Mouse (Mus musculus) splenic B cell, adult 2 months (primary cell): ENCODE measurements around the gene Hsf4.

Source experiments
- DNase-seq: peaks from one replicate; pipeline ENCODE4 v3.0.0-alpha.2; 2011; ENCODE audit warnings: low read depth, low spot score
- H3K27me3 ChIP-seq: 2 replicates; pipeline ENCODE4 v1.6.1; 2012; ENCODE audit warnings: mild to moderate bottlenecking, low read length, moderate library complexity, mixed read lengths; ENCODE audit not compliant: control insufficient read depth, poor library complexity, insufficient read depth, severe bottlenecking
- H3K36me3 ChIP-seq: 2 replicates; pipeline ENCODE4 v1.6.1; 2012; ENCODE audit warnings: mild to moderate bottlenecking, low read length, moderate library complexity, mixed read lengths; ENCODE audit not compliant: control insufficient read depth, poor library complexity, insufficient read depth, severe bottlenecking

Hsf4 gene

DNA sequence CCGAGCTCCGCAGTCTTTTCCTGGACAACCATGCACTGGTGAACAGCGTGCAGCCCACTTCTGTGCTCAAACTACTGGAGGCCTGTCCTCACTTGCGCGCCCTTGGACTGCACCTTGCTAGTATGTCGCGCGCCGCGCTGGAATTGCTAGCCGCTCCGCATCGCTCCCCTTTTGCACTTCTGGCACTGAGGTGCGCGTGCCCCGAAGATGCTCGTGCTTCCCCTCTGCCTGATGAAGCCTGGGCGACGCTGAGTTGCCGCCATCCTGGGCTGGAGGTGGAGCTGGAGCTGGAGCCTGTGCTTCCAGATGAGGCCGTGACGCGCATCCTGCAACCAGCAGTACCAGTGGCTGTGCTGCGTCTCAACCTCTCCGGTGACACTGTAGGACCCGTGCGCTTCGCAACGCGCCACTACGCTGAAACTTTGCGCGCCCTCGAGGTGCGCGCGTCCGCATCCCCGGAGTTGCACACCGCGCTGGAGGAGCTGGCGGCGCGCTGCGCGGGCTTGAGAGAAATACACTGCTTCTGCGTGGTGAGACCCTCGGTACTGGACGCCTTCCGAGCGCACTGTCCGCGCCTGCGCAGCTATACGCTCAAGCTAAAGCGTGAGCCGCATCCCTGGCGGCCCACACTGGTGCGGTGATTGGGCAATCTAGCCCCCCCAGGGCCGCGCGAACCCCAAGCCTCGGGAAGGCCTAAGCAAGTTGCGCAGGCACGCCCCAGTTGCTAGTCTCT is 1.1 kb upstream of the Hsf4 start:
- DNase-seq = no peak
- H3K36me3 ChIP-seq = no peaks in the 10 kb centered on the region

DNA sequence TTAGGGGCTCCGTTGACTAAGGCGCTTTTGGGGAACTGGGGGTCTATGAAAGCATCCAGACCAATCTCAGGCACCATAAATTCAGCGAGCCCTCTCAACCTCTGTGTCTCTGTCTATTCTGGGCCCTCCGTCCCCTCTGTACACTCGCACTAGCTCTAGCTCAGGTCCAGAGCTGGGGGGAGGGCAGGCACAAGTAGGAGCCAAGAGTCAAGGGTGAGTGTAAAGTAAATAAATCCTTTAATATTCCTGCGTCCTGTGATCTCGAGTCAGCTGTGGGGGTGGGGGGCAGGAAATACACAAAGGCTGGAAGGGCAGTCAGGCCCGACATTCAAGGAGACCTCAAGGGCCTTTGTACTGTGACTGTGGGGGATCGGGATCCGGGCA is 534 bp upstream of the Hsf4 start:
- H3K36me3 ChIP-seq = no peaks in the 10 kb centered on the region
- no peak for DNase-seq

More for the DNA sequence above, 1.1 kb upstream of the Hsf4 start:
- no peaks in the 10 kb centered on the region for H3K27me3 ChIP-seq

DNA sequence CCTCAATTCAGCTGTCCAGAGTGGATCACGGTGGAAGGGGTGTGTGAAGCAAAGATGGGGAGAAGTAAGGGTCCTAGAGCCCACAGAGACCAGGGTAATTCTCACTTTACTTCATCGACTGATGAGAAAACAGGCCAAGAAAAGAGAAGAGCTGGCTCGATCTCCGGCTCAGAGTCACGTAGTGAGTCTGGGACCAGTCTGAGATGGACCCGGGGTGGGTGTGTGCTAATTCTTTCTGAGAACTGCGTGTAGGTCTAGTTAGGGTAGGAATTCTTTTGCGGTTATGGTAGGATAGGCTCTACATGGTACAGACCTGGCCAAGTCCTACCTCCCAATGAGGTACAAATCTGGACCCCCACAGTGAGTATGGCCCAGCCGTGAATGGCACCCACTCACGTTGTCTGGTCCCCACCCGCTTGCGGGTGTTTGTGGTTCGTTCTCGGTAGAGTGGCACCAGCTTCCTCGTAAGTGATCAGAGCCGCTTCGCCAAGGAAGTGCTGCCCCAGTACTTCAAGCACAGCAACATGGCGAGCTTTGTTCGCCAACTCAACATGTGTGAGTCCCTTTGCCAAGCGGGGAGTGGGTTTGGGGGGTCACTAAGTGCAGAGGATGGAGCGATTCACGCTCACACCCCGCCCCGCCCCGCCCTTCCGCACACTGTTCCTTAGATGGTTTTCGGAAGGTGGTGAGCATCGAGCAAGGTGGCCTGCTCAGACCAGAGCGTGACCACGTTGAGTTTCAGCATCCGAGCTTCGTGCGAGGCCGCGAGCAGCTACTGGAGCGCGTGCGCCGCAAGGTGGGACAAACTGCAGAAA is 707 bp downstream of the Hsf4 start:
- peak; percentile 41 for DNase-seq
- no peaks in the 10 kb centered on the region for H3K27me3 ChIP-seq
- no peaks in the 10 kb centered on the region for H3K36me3 ChIP-seq

More for the DNA sequence above, 534 bp upstream of the Hsf4 start:
- no peaks in the 10 kb centered on the region for H3K27me3 ChIP-seq

GRCm38 (mm10) chr8:105270916-105271186 is 1.2 kb downstream of the Hsf4 start:
- H3K36me3 ChIP-seq = no peaks in the 10 kb centered on the region
- H3K27me3 ChIP-seq = no peaks in the 10 kb centered on the region
- DNase-seq = no peak

DNA sequence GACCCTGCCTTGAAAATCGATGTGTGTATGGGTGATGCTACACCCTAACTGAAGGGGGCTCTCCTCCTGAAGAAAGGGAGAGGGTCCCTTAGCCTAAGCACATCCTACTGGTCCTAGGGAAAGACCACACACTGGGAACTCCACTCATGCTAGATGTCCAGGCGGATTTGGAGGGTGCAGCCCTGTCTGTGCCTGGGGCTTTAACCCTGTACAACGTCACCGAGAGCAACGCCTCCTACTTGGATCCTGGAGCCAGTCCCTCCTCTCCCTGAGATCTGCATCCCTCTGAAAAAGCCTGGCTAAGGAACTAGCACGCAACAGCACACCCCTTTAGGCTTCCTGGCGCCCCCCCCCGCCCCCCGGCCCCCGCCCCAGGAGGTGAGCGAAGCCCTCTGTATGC is 5.8 kb downstream of the Hsf4 start:
- H3K27me3 ChIP-seq = no peaks in the 10 kb centered on the region
- no peaks in the 10 kb centered on the region for H3K36me3 ChIP-seq
- no peak for DNase-seq

- H3K36me3 ChIP-seq = no peaks in the 10 kb centered on the region
- no peaks in the 10 kb centered on the region for H3K27me3 ChIP-seq
- DNase-seq = no peak
Measured at GRCm38 (mm10) chr8:105275840-105276239, 6.2 kb downstream of the Hsf4 start, which contains the start of gene Nol3. Gene Nol3, plus strand, starts transcription at chr8:105276140.

DNA sequence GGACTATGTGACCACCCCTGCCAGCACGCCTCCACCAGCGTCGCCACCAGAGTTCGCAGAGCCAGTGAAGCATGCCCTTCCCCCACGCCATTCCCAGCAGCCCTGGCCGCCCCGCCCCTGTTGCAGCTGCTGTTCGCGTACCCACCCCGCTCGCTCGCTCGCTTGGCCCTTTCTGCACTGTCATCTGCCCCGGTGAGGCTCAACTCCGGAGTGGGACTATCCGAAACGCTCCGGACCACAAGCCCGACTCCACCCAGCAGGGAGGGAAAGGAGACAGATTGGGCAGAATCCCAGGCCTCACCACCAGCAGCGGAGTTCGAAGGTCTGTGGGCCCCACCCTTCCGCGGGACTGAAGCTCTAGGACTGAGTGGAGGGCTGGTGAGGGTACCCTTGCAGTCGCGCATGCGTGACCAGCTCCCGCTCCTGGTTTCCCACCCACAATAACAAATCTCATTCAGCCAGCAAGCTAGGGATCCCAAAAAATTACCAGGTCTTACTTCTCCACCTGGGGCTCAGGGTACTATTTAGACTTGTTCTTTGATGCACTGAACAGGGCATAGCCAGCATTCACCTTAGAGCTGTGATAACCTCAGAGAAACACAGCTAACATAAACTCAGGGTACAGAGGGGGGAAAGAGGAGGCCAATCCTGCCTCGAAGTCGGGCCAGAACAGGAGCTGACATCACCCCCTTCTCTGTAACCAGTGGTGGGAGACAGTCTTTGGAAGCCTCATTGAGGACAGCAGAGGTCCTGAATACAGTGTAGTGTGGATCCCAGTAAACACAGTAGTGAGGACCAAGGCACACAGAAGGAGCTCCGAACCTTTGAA is 6.9 kb downstream of the Hsf4 start:
- DNase-seq = no peak
- no peaks in the 10 kb centered on the region for H3K27me3 ChIP-seq

GRCm38 (mm10) chr8:105278911-105279334 is 9.3 kb downstream of the Hsf4 start:
- H3K27me3 ChIP-seq = no peaks in the 10 kb centered on the region
- no peaks in the 10 kb centered on the region for H3K36me3 ChIP-seq
- peak; percentile 59 for DNase-seq

More for the DNA sequence above, 6.9 kb downstream of the Hsf4 start:
- H3K36me3 ChIP-seq = no peaks in the 10 kb centered on the region

DNA sequence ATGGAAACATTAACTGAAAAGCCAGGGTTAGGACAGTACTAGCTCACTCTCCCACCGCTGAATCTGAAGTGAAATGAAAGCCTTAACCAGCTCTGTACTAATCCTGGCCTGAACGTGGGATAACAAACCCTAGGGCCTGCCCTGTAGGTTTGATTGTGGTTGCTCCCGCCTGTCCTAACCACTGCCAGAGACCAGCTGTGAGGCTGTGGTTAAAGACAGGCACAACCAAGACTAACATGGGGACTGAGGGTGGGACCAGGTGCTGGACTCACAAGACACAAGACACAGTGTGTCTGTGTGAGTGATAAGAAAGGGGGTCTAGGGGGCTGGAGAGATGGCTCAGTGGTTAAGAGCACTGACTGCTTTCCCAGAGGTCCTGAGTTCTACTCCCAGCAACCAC is 11.0 kb downstream of the Hsf4 start:
- DNase-seq = no peak
- Histone ChIP-seq H3K36me3 (no peaks in the 10 kb centered on the region), H3K27me3 (no peaks in the 10 kb centered on the region)

GRCm38 (mm10) chr8:105281821-105282220 is 12.2 kb downstream of the Hsf4 start:
- no peak for DNase-seq
- H3K27me3 ChIP-seq = no peaks in the 10 kb centered on the region

DNA sequence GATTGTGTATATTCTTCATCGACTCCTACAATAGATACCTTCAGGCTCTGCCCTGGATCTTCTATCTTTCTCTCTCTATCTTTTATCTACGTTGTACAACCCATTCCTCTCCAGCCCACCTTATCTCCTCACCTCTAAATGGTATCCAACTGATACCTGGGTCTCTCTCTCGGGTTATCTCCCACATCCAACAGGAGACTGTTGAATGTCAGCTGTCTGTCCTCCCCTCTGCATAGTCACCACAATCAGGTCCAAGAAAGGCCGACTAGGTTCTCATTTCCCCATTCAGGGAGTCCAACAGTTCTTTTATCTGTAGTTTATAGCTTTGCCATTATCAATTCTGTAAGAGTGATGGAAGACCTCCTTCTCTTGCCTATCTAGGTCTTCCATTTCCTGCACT is 12.6 kb downstream of the Hsf4 start:
- Histone ChIP-seq H3K36me3 (no peaks in the 10 kb centered on the region), H3K27me3 (no peaks in the 10 kb centered on the region)
- no peak for DNase-seq

More at GRCm38 (mm10) chr8:105281821-105282220, 12.2 kb downstream of the Hsf4 start:
- no peaks in the 10 kb centered on the region for H3K36me3 ChIP-seq

GRCm38 (mm10) chr8:105283074-105283473 is 13.5 kb downstream of the Hsf4 start:
- peak; percentile 71 for DNase-seq
- no peaks in the 10 kb centered on the region for H3K27me3 ChIP-seq

GRCm38 (mm10) chr8:105285514-105285913 is 15.9 kb downstream of the Hsf4 start:
- no peak for DNase-seq
- H3K36me3 ChIP-seq = no peaks in the 10 kb centered on the region
- no peaks in the 10 kb centered on the region for H3K27me3 ChIP-seq

More at GRCm38 (mm10) chr8:105283074-105283473, 13.5 kb downstream of the Hsf4 start:
- no peaks in the 10 kb centered on the region for H3K36me3 ChIP-seq

DNA sequence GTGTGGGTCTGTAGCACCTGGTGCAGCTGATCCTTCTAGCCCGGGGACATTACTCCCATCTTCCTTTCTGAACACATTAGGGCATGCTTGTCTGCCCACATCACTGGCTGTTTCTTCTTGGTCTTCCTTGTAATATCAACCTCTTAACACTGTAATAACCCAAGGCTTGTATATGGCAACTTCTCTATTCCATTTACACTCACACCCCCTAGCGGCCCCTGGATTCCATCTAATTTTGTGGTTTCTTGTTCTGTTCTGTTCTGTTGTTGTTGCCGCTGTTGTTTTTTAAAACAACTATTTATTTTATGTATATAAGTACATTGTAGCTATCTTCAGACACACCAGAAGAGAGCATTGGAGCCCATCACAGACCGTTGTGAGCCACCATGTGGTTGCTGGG is 17.3 kb downstream of the Hsf4 start:
- Histone ChIP-seq H3K27me3 (no peaks in the 10 kb centered on the region), H3K36me3 (no peaks in the 10 kb centered on the region)
- DNase-seq = no peak

DNA sequence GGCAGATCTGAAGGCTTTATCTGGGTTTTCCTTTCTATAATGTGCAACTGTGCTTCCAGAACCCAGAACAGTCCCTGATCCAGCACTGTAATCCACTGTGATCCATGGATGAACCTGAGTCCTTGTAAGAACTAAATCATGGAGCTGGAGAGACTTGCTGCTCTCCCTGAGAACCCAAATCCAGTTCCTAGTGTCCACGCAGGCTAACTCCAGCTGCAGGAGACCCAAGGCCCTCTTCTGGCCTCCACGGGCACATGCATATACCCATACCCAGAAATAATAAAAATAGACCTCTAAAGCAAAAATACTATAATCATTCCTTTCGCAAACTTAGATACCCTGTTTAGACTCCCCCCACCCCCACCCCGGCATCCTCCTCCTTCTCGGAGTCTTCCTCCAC is 18.6 kb downstream of the Hsf4 start:
- Histone ChIP-seq H3K27me3 (no peaks in the 10 kb centered on the region), H3K36me3 (no peaks in the 10 kb centered on the region)
- DNase-seq = no peak
